Mouse (Mus musculus) liver, adult 2 months (tissue): ENCODE results near the gene Ccar1.

Source experiments
- CTCF ChIP-seq: fragments of 200-500 bp; IDR thresholded peaks from 2 replicates; pipeline ENCODE4 v1.5.1; 2011; ENCODE audit warnings: low read depth, low read length, control low read depth
- POLR2A ChIP-seq: fragments of 200-500 bp; IDR thresholded peaks from 2 replicates; pipeline ENCODE4 v1.6.1; 2011; ENCODE audit warnings: low read length, control low read depth; ENCODE audit not compliant: insufficient read depth; ENCODE audit errors: extremely low read depth

DNA sequence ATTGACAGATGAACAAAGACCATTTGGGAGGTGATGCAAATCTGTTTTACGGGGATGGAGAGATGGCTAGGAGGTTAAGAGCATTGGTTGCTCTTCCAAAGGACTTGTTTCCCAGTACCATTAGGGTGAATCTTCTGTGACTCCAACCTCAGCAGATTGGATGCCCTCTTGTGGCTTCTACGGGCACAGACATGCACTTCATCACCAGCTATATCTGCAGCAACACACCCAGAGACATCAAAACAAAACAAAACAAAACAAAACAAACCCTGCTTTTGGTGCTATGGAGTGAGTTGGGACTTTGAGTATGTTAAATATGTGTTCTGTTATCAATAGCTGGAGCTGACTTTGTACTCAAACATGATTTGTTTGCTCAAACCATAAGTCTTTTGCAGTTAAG is 12.0 kb upstream of the Ccar1 start:
- no peak for TF ChIP-seq POLR2A
- peak; percentile 21; the same call in 1 of the 2 replicates for TF ChIP-seq CTCF
